Mouse (Mus musculus) central nervous system, embryonic 14 days (tissue): ENCODE data around the gene Abcd3. TPM values are rescaled to one million over a fixed set of nuclear protein-coding genes. Genes with fewer than 3 reads are reported as not detected.

Experiments used
- polyA plus RNA-seq: library from polyadenylated mRNA; depleted of rRNA; stranded (reverse); fragments of >200 nt; gene quantifications from 2 replicates; pipeline ENCODE4 v1.2.3, GENCODE M21; 2012; rRNA removed

Gene Abcd3
- polyA plus RNA-seq, result 18.5 and 22.2 TPM in 2 replicates

DNA sequence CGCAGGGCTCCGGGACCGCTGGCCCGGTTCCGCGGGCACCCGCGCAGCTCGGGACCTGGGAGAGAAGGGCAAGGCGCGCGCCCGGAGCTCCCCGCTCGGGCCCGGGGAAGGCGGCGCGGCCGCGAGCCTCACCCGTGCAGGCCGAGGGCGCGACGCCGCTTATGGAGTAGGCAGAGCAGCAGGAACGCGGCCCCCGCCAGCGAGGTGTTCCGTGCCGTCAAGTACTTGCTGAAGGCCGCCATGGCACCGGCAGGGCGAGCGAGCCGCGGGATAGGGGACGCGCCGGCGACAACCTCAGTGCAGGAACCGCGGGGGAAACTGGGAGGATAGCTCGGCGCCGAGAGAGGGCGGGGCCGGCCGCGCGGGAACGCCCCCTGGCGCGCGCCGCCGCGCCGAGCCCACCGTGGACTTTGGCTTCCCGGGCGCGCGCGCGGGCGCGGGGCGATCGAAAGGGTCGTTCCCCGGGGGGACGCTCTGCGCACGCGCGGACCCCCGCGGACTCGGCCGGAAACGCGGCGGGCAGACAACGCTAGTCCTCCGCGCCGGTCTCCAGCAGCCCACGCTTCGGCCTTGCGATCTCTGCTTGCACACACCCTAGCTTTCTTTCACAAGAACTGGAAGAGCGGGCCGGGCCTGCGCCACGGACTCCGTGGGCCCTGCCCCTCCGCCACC lies at the start of gene Abcd3:
Abcd3 (minus strand) TSS at position 426 of the 672 bp plus-strand sequence.

DNA sequence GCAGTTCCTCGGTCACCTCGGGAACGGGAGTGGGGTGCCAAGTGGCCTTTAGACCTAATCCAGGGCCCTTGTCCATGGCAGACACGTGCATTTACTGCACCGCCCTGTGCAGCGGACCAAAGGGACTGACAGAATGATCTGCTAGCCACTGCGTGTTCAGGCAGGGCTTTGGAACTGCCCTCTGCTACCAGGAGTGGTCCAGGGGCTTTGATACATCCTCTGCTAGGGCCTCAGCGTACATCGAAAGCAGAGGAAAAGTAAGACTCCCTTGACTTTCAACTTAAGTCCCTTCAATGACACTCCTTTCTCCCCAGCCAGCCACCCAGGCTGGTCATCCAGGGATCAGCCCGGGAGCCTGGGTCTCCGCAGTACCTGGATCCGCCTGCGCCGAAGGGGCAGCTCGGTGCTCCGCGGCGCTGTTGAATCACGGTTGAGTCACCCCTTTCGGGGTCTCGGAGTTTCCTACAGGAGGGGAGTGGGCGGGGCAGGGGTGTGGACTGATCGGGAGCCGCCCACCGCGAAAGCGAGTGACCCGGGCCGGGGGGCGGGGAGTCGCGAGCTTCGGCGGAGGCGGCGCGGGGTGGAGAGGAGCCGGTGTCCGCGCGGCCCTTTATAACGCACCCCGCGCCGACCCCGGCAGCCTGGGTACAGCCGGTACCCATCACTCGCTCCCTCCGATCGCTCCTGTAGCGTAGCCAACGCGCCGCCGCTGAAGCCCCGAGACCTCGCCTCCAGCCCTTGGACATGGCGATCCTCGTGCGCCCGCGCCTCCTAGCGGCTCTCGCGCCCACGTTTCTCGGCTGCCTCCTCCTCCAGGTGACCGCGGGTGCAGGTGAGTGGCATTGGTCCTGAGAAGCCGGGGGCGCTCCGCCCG lies 91.9 kb downstream of the Abcd3 start, which contains the start of gene F3:
F3 (plus strand) TSS at position 567 of the 874 bp plus-strand sequence.

Other genes with a start within 250 kb of the Abcd3 start
- gene 4930432M17Rik, start 144.5 kb downstream of the Abcd3 start, polyA plus RNA-seq, result not detected in 2 replicates
- gene F3, start 91.8 kb downstream of the Abcd3 start, polyA plus RNA-seq, result 7.2 and 8.2 TPM in 2 replicates
- gene Arhgap29, start 137.2 kb upstream of the Abcd3 start, polyA plus RNA-seq, result 22.3 and 27.1 TPM in 2 replicates
- gene Abca4, start 229.1 kb upstream of the Abcd3 start, polyA plus RNA-seq, result 3.0 and 3.3 TPM in 2 replicates